Mouse (Mus musculus): ENCODE measurements around the gene Plekhs1.
"Not testable (repeated sequence)": the region's sequence is repeated elsewhere in the genome, so short reads cannot be mapped to it uniquely, and the experiment has no call there.

- TF ChIP-seq CTCF (IDR thresholded peaks at IDR 0.05; ENCODE audit: extremely low read depth, insufficient read depth, insufficient read length, insufficient replicate concordance); POLR2A (IDR thresholded peaks at IDR 0.05; ENCODE audit: low read depth, low read length): not testable (repeated sequence)
Measured at GRCm38 (mm10) chr19:56519408-56519807, 58.0 kb downstream of the Plekhs1 start.
